Mouse (Mus musculus) brain, embryonic 18.5 days (tissue): ENCODE results near the gene Gjc2.
A peak's percentile ranks its signal among the peaks of the same experiment; 100 is the strongest.
"Not testable (repeated sequence)": the region's sequence is repeated elsewhere in the genome, so short reads cannot be mapped to it uniquely, and the experiment has no call there.

Experiments used
- DNase-seq: peaks from one replicate; pipeline ENCODE4 v3.0.0-alpha.2; 2012; ENCODE audit warnings: low read depth, low spot score

The Gjc2 gene

GRCm38 (mm10) chr11:59182864-59183331, at the start of gene Gjc2:
Gene Gjc2 (minus strand): TSS chr11:59183213.
- no peak for DNase-seq

- DNase-seq, result no peak
Observed at GRCm38 (mm10) chr11:59232797-59233196, 49.8 kb upstream of the Gjc2 start.

- DNase-seq, result no peak
Observed at GRCm38 (mm10) chr11:59230144-59230760, 47.2 kb upstream of the Gjc2 start.

GRCm38 (mm10) chr11:59228122-59228953, 45.3 kb upstream of the Gjc2 start, which contains the start of gene Arf1:
Gene Arf1 (minus strand): TSS chr11:59228270.
- peak; percentile 90 for DNase-seq

- no peak for DNase-seq
Observed at GRCm38 (mm10) chr11:59227604-59228121, 44.6 kb upstream of the Gjc2 start.

- no peak for DNase-seq
Observed at GRCm38 (mm10) chr11:59226787-59227603, 44.0 kb upstream of the Gjc2 start.

- no peak for DNase-seq
Observed at GRCm38 (mm10) chr11:59226251-59226650, 43.2 kb upstream of the Gjc2 start.

- DNase-seq, result no peak
Observed at GRCm38 (mm10) chr11:59225167-59225566, 42.2 kb upstream of the Gjc2 start.

- DNase-seq, result no peak
Observed at GRCm38 (mm10) chr11:59224470-59224869, 41.5 kb upstream of the Gjc2 start.

- DNase-seq, result no peak
Observed at GRCm38 (mm10) chr11:59224025-59224424, 41.0 kb upstream of the Gjc2 start.

- no peak for DNase-seq
Observed at GRCm38 (mm10) chr11:59222306-59222705, 39.3 kb upstream of the Gjc2 start.

- DNase-seq, result no peak
Observed at GRCm38 (mm10) chr11:59221604-59222003, 38.6 kb upstream of the Gjc2 start.

- no peak for DNase-seq
Observed at GRCm38 (mm10) chr11:59219064-59219463, 36.1 kb upstream of the Gjc2 start.

GRCm38 (mm10) chr11:59218389-59218998, 35.5 kb upstream of the Gjc2 start:
- no peak for DNase-seq

GRCm38 (mm10) chr11:59216955-59217354, 33.9 kb upstream of the Gjc2 start:
- DNase-seq, result no peak

GRCm38 (mm10) chr11:59212892-59213494, 30.0 kb upstream of the Gjc2 start:
- no peak for DNase-seq

GRCm38 (mm10) chr11:59212320-59212719, 29.3 kb upstream of the Gjc2 start:
- DNase-seq, result not testable (repeated sequence)

- not testable (repeated sequence) for DNase-seq
Observed at GRCm38 (mm10) chr11:59211561-59211960, 28.5 kb upstream of the Gjc2 start.

- DNase-seq, result no peak
Observed at GRCm38 (mm10) chr11:59210020-59210419, 27.0 kb upstream of the Gjc2 start.

- DNase-seq, result no peak
Observed at GRCm38 (mm10) chr11:59209580-59209979, 26.6 kb upstream of the Gjc2 start.

- DNase-seq, result no peak
Observed at GRCm38 (mm10) chr11:59209003-59209441, 26.0 kb upstream of the Gjc2 start.
